Mouse (Mus musculus) granulocyte monocyte progenitor cell, adult 5-6 weeks (primary cell): ENCODE data around the gene Prune2. TPM values are rescaled to one million over a fixed set of nuclear protein-coding genes. Genes with fewer than 3 reads are reported as not detected.

ENCODE experiments used
- ATAC-seq: replicated peaks from 2 replicates; pipeline ENCODE4 v1.8.0; 2016; ENCODE audit warnings: mild to moderate bottlenecking, moderate TSS enrichment, inconsistent platforms; ENCODE audit not compliant: poor library complexity, severe bottlenecking
- total RNA-seq, 2 experiments: library from RNA; stranded (forward) in 1 of 2; stranded (reverse) in 1 of 2; fragments of 200-712, 200-1000 nt in 1 of 2; fragments of >200 nt in 1 of 2; fragmentation: Nextera tagmentation in 1 of 2; gene quantifications; 2 replicates each; pipeline ENCODE4 v1.2.3; 2014 to 2017

The Prune2 gene
- total RNA-seq, 2 experiments from 2014 or later: 2.7 TPM; not detected in 1

- ATAC-seq: no peak
Observed at GRCm38 (mm10) chr19:17249691-17250090, 293.8 kb downstream of the Prune2 start.

- no peak for ATAC-seq
Observed at GRCm38 (mm10) chr19:17250801-17251200, 294.9 kb downstream of the Prune2 start.

- ATAC-seq: no peak
Observed at GRCm38 (mm10) chr19:17251453-17251852, 295.5 kb downstream of the Prune2 start.

DNA sequence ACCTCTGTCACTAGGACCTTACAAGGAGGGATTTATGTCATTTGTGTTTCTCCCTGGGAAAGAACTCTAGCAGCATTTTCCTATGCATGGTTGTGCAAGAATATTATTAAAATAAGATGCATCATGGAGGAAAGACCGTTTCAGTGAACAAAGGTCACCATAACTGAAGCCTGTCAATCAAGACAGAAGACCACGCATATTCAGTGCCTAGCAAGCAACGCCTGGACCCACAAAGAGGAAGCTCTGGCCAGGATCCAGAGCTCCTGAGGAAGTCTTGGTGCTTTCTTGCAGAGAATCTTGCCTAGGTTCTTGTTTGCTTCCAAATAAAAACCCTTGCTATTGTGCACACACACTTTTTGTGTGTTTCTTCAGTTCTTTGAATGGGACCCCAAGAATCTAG lies 296.9 kb downstream of the Prune2 start:
- ATAC-seq: peak; percentile 71

- ATAC-seq: no peak
Observed at GRCm38 (mm10) chr19:17255511-17255910, 299.6 kb downstream of the Prune2 start.

- ATAC-seq: peak; percentile 89
Observed at GRCm38 (mm10) chr19:17256388-17256787, 300.5 kb downstream of the Prune2 start.

DNA sequence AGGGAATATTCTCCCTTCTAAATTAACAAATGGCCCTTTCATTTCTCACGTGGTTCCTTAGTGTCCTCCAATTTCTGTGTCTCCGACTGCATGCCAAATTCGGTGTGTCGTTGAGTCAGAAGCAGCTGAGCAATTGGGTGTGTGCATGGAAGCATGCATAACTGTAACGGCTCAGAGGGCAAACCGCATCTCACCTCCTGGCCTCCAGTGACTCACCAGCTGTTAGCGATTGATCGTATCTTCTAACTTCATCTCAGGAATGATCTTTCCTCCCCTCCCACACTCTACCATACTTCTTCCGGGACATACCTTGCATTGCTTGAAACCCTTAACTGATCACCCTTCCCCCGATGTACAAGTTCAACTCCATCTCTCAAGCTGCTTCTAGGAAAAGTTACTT lies 300.9 kb downstream of the Prune2 start:
- ATAC-seq: no peak

GRCm38 (mm10) chr19:17263181-17263580 lies 307.3 kb downstream of the Prune2 start:
- no peak for ATAC-seq

DNA sequence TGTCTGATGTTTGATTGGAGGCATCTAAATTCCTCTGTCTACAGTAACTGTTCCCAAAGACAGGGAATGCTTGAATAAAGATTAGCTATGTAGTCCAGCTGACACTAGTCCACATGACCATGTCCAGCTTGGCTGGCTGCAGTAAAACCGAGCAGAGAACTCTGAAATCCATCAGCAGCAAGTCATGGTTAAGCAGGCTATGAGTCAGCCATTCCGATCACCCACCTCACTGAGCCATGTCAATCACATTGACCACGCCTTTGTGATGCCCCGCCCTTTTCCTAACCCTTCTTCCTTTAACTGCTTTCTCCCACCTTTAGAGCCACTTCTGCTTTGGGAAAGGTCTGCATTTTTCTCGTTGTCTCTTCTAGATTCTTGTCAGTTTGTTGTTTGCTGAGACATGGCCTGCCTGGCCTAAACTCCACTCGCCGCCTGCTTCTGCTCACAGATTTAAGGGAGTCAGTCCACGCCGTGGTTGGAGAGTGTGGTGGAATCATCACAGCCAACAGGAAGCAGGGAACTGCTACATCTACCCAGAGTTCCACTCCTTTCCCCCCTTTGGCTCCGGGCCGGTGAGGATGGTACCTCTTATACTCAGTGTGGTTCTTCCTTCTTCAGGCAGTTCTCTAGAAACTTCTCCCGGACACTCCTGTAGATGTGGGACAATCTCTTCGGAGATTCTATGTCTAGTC lies 307.9 kb downstream of the Prune2 start:
- peak; percentile 95 for ATAC-seq

DNA sequence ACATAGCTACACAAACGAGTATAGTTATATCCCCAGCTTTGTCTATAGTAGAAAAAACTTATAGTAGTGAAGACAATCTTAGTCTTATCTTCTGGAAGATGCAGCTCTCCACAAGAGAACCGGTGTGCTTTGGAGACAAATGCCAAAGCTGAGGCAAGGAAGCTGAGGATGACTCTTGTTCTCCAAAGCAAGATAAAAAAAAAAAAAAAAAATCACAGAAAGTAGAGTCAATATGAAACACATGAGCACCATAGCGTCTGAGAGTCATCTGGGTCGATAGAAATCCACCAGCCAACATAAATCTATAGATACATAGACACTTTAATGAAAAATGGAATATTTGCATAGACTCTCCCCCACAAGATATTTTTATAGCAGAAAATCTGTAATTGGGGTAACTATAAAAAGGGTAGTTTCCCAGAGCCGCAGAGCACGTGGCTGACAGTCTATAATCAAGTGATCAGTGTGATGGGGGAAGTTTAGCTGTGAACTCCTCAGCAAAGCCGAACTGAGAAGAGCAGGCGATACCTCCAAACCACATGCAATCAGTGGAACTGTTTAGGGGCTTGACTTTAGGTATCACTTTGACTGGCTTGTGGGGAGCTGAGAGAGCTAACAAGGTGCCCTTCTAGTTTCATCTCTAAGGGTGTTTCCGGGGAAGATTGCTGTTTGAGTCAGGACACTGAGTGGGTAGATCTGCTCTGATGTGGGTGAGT lies 308.7 kb downstream of the Prune2 start:
- no peak for ATAC-seq

DNA sequence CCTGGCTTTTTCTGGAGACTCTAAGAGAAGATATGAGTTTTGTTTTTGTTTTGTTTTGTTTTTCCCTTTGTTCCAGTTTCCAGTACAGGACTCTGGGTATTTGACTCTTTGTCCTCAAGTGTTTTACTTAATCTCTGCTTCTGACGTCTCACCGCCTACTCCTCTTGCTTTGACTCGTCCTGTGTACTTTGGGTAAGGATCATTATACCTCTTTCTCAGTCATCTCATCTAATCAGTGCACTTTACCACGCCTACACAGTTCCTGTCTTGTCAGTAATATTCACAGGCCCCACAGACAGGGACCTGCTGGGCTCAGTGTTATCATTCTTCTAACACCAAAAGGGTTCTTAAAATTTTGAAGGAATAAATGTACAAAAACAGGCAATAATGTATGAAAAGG lies 312.8 kb downstream of the Prune2 start:
- no peak for ATAC-seq

GRCm38 (mm10) chr19:17271179-17271622 lies 315.3 kb downstream of the Prune2 start:
- no peak for ATAC-seq

DNA sequence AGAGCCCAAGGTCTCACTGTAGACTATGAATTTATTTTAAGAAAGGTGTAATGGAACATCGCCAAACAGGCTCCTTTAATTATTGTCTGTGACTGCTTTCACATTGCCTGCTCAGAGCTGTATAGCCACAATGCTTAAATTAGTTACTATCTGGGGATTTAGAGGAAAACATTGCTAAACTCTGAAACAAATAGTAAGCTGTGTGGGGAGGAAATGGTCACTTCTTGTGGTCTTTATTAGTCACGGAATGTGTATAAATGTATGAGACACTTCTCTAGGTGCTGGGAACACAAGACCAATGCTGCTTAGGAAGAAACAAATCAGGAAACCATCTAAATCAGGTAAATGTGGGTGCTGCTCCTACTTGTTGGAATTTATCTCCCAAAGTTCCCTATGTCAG lies 317.1 kb downstream of the Prune2 start:
- peak; percentile 60 for ATAC-seq

Other genes with a start within 250 kb of the Prune2 start
- 50.6 and 60.5 TPM in 2 replicates for gene Vps13a, start 175.2 kb upstream of the Prune2 start, total RNA-seq (2014; fragmentation: Nextera tagmentation)
- gene Vps13a, start 175.2 kb upstream of the Prune2 start, total RNA-seq (2017): 63.0 and 65.9 TPM in 2 replicates
- not detected in 2 replicates for gene Foxb2, start 82.3 kb upstream of the Prune2 start, total RNA-seq (2014; fragmentation: Nextera tagmentation)
- not detected in 2 replicates for gene Foxb2, start 82.3 kb upstream of the Prune2 start, total RNA-seq (2017)